Mouse (Mus musculus) megakaryocyte, embryonic 14.5 days (primary cell): ENCODE results near the gene Pigc.

Source experiments
- FLI1 ChIP-seq: IDR thresholded peaks from 2 replicates; pipeline ENCODE4 v1.6.1; 2012; ENCODE audit warnings: low read length, inconsistent platforms, mixed read lengths
- GATA1 ChIP-seq: IDR thresholded peaks from 3 replicates; pipeline ENCODE4 v1.6.1; 2012; ENCODE audit warnings: mixed read lengths, low read length, inconsistent platforms, borderline replicate concordance

DNA sequence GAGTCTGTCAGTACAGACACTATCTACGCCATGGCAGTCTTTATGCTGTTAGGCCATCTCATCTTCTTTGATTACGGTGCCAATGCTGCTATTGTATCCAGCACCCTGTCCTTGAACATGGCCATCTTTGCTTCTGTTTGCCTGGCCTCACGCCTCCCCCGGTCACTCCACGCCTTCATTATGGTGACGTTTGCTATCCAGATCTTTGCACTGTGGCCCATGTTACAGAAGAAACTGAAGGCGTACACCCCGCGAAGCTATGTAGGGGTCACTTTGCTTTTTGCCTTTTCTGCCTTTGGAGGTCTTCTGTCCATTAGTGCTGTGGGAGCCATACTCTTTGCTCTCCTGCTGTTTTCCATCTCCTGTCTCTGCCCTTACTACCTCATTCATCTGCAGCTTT lies 1.9 kb downstream of the Pigc start:
- TF ChIP-seq GATA1 (no peak), FLI1 (no peak)
